Mouse (Mus musculus) forebrain, embryonic 12.5 days (tissue): ENCODE data around the gene Apobec3. TPM values are rescaled to one million over a fixed set of nuclear protein-coding genes. Genes with fewer than 3 reads are reported as not detected.
A peak's percentile ranks its signal among the peaks of the same experiment; 100 is the strongest.

ENCODE experiments used
- ATAC-seq: fragments of 200-750 bp; cut with Nextera tagmentation; 2 replicates; pipeline ENCODE4 v1.8.0; 2017; ENCODE audit warnings: moderate TSS enrichment; ENCODE audit not compliant: low FRiP score
- H3K27ac ChIP-seq: fragments of 300-500 bp; sonication (generic); 2 replicates; pipeline ENCODE4 v1.5.1; 2016; ENCODE audit warnings: mild to moderate bottlenecking
- H3K27me3 ChIP-seq: fragments of 300-500 bp; sonication (generic); 2 replicates; pipeline ENCODE4 v1.6.1; 2016; ENCODE audit warnings: mild to moderate bottlenecking
- H3K36me3 ChIP-seq: fragments of 300-500 bp; sonication (generic); replicated peaks from 2 replicates; pipeline ENCODE4 v1.6.1; 2016; ENCODE audit warnings: mild to moderate bottlenecking
- H3K4me1 ChIP-seq: fragments of 300-500 bp; sonication (generic); 2 replicates; pipeline ENCODE4 v1.6.1; 2016
- H3K4me2 ChIP-seq: fragments of 300-500 bp; sonication (generic); 2 replicates; pipeline ENCODE4 v1.6.1; 2016; ENCODE audit warnings: mild to moderate bottlenecking, moderate library complexity
- H3K4me3 ChIP-seq: fragments of 300-500 bp; sonication (generic); replicated peaks from 2 replicates; pipeline ENCODE4 v1.5.1; 2016; ENCODE audit warnings: mild to moderate bottlenecking
- H3K9ac ChIP-seq: fragments of 300-500 bp; sonication (generic); 2 replicates; pipeline ENCODE4 v1.6.1; 2016; ENCODE audit warnings: mild to moderate bottlenecking
- H3K9me3 ChIP-seq: fragments of 300-500 bp; sonication (generic); 2 replicates; pipeline ENCODE4 v1.6.1; 2016
- WGBS: fragments of 180-500 bp; shearing (Covaris S2); methylation state at CpG from one replicate; pipeline ENCODE4 v1.1.7; 2016; 5-methylcytosine and 5-hydroxymethylcytosine counted together
- polyA plus RNA-seq: library from polyadenylated mRNA; unstranded; fragments of >200 nt; fragmentation: Nextera tagmentation; extraction: Ambion mirVana; gene quantifications from 2 replicates; pipeline ENCODE4 v1.2.1, GENCODE M21; 2016

Gene Apobec3
- 7.4 and 8.4 TPM in 2 replicates for polyA plus RNA-seq

DNA sequence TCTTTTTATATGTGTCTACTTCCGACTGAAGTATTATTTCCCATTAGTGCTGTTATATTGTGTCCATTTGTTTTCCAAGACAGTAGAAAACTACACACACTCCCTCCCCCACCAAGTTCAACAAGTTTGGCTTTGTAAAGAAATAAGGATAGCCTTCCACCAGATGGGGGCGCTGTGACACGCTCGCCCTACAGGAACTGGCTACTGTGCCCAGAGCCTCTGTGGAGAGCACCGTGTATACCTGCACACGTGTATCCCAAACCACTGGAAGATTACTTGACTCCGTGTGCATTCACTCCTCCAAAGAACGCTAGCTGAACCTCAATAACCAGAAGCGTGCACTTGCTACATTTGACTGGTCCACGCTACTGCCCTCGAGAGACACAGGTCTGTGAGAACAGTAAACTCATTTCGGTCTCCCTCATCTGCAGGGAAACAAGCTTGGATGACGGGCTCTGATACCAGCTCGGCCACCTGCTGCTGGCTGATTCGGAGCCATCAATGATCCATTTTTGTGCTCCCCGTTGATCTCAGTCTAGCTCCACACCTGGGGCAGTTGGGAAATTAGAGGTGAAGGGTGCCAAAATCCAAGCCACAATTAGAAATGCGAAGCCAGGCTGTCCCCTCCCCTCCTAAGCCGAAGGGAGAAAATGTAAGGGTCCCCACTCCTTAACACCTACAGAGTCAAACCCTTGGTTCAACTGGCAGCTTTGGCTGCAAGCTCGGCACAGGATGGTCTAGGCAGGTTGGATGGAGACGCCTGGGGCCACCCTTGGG lies at the start of gene Apobec3:
Gene Apobec3, plus strand, starts transcription at position 224 of the 777 bp plus-strand sequence.
- Histone ChIP-seq H3K9me3 (no peaks in the 10 kb centered on the region), H3K27me3 (peaks cover 29% of the 10 kb centered on the region), H3K27ac (no peak within 1 kb of the TSS), H3K4me2 (peak within 1 kb of the TSS; percentile 51), H3K36me3 (no peaks in the 10 kb centered on the region), H3K9ac (peak within 1 kb of the TSS; percentile 44; the same call in 1 of the 2 replicates), H3K4me1 (peaks cover 9% of the 10 kb centered on the region), H3K4me3 (peak within 1 kb of the TSS; percentile 38)
- WGBS = 3% methylated on average over 20 of the region's 20 CpGs
- ATAC-seq = peak; percentile 39; the same call in 1 of the 2 replicates

DNA sequence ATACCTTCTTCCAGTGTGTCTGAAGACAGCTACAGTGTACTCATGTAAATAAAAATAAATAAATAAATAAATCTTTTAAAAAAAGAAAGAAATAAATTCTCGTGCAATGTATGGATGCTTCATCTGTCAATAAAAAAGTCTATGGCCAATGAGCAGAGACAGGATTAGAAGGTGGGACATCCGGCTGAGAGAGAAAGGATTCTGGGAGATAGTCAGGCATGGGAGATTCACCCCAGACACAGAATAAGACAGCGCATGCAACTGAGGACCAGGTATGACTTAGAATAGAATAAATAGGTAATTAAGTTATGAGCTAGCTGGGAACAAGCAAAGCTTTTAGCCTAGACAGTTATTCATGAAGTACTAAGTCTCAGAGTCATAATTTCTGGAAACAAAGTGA lies 48.5 kb upstream of the Apobec3 start:
- Histone ChIP-seq H3K9ac (no peak overlapping the region), H3K4me2 (no peak overlapping the region), H3K27me3 (0 out of 2 replicates have a peak, but pooled peaks cover 4% of the 10 kb centered on the region), H3K36me3 (no peaks in the 10 kb centered on the region), H3K27ac (no peak overlapping the region), H3K4me3 (no peak overlapping the region), H3K4me1 (peaks cover 10% of the 10 kb centered on the region), H3K9me3 (no peaks in the 10 kb centered on the region)
- ATAC-seq = no peak
- 83% methylated on average over 3 of the region's 3 CpGs for WGBS

DNA sequence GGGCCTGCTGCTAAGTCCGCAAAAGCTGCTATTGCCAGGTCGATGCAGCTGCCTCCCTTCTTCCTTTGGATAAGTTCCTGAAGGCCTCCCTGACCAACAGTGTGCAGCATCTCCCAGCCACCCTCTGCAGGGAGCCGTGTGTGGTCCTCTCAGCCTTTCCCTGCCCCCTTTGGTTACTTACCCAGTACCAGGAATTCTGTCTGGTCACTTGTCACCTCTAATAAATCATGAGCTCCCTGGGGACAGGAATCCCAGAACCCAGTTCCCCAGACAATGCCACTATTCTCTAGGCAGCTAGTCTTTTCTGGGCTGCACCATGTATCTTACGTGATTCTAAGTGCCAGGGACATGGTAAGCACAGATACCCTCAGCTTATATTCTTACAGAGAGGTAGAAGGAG lies 45.5 kb upstream of the Apobec3 start:
- Histone ChIP-seq H3K4me3 (no peak overlapping the region), H3K36me3 (no peaks in the 10 kb centered on the region), H3K4me1 (peaks cover 10% of the 10 kb centered on the region), H3K27me3 (0 out of 2 replicates have a peak, but pooled peaks cover 4% of the 10 kb centered on the region), H3K27ac (no peak overlapping the region), H3K9ac (no peak overlapping the region), H3K4me2 (no peak overlapping the region), H3K9me3 (0 out of 2 replicates have a peak, but pooled peaks cover 3% of the 10 kb centered on the region)
- no peak for ATAC-seq
- 76% methylated on average over 4 of the region's 4 CpGs for WGBS

DNA sequence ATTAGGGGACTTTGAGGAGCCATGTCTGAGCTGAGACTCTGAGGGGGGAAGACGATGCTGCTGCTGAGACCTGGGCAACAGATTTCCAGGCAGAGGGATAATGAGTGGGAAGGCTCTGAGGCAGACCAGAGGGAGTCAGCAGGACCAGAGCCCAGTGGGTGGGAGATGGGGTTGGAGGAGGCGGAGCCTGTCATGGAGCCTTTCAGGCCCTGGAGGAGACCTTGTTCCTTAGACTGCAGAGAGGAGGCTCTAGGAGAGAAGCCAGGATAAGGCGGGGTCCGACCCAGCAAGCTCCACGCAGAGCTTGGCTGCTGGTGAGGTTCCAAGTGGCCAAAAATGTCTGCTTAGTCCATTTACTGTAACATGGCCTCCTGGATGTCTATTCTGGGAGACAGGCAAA lies 44.4 kb upstream of the Apobec3 start:
- Histone ChIP-seq H3K9ac (no peak overlapping the region), H3K4me2 (no peak overlapping the region), H3K27me3 (no peaks in the 10 kb centered on the region), H3K36me3 (no peaks in the 10 kb centered on the region), H3K9me3 (0 out of 2 replicates have a peak, but pooled peaks cover 3% of the 10 kb centered on the region), H3K27ac (no peak overlapping the region), H3K4me3 (no peak overlapping the region), H3K4me1 (peaks cover 10% of the 10 kb centered on the region)
- WGBS = 22% methylated on average over 5 of the region's 5 CpGs
- ATAC-seq = no peak

DNA sequence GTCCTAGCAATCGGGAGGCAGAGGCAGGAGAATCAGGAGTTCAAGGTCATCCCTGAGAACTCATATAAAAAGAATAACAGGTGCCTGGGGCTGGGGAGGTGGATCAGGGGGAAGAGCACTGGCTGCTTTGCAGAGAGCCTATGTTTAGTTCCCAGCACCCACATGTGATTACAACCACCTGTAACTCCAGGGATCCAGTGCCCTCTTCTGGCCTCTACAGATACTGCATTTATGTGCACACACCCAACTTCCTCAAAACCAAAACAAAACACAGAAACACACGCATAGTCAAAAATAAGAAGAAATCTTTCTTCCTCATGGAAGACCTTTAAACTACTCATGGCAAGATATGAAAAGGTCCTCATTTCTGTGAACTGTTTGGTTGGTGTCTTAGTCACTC lies 41.3 kb upstream of the Apobec3 start:
- H3K27ac ChIP-seq = no peak overlapping the region
- H3K4me1 ChIP-seq = peaks cover 10% of the 10 kb centered on the region
- WGBS = 90% methylated on average over 2 of the region's 2 CpGs
- H3K9ac ChIP-seq = no peak overlapping the region
- no peaks in the 10 kb centered on the region for H3K27me3 ChIP-seq
- no peaks in the 10 kb centered on the region for H3K36me3 ChIP-seq
- ATAC-seq = no peak
- H3K4me3 ChIP-seq = no peak overlapping the region
- no peak overlapping the region for H3K4me2 ChIP-seq
- 0 out of 2 replicates have a peak, but pooled peaks cover 3% of the 10 kb centered on the region for H3K9me3 ChIP-seq

DNA sequence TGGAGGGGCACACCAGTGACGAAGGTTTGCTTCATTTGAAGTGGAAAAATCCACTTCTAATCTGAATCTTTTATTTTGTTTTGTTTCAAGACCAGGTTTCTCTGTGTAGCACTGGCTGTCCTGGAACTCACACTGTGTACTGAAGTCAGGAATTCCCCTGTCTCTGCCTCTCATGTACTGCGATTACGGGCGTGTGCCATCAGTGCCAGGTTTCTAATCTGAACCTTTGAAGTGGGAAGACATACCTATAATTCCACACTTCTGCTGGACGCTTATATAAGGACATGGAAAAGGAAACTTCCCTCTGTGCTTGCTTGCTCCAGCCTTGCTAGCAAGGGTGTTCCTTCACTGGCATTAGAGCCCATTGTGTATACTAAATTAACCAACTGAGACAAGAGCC lies 32.5 kb upstream of the Apobec3 start:
- WGBS = 85% methylated on average over 5 of the region's 5 CpGs
- H3K27ac ChIP-seq = no peak overlapping the region
- no peak overlapping the region for H3K4me2 ChIP-seq
- no peaks in the 10 kb centered on the region for H3K9me3 ChIP-seq
- no peak overlapping the region for H3K9ac ChIP-seq
- H3K4me1 ChIP-seq = no peaks in the 10 kb centered on the region
- no peaks in the 10 kb centered on the region for H3K36me3 ChIP-seq
- ATAC-seq = no peak
- H3K27me3 ChIP-seq = no peaks in the 10 kb centered on the region; the same call in 1 of the 2 replicates
- no peak overlapping the region for H3K4me3 ChIP-seq

DNA sequence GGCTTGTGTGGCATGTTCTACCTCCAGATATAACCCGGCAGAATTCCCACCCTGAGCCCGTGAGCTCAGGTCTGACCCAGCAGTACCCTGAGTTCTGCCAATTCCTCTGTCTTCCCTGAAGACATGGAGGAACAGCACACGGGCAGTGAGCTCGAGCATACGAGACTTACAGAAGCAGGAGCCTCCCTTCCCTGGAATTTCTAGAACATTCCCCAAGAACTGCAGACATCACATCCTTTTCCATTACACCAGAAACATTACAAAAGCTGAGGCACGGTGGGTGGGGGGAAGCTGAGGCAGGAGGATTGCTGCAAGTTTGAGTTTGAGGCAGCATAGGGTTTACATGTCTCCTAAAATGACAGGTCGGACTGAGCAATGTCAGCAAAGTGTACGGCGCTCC lies 31.6 kb upstream of the Apobec3 start:
- Histone ChIP-seq H3K4me2 (no peak overlapping the region), H3K27ac (no peak overlapping the region), H3K27me3 (no peaks in the 10 kb centered on the region; the same call in 1 of the 2 replicates), H3K4me3 (no peak overlapping the region), H3K9me3 (no peaks in the 10 kb centered on the region), H3K4me1 (no peaks in the 10 kb centered on the region), H3K36me3 (no peaks in the 10 kb centered on the region), H3K9ac (no peak overlapping the region)
- ATAC-seq = no peak
- WGBS = 92% methylated on average over 9 of the region's 9 CpGs

DNA sequence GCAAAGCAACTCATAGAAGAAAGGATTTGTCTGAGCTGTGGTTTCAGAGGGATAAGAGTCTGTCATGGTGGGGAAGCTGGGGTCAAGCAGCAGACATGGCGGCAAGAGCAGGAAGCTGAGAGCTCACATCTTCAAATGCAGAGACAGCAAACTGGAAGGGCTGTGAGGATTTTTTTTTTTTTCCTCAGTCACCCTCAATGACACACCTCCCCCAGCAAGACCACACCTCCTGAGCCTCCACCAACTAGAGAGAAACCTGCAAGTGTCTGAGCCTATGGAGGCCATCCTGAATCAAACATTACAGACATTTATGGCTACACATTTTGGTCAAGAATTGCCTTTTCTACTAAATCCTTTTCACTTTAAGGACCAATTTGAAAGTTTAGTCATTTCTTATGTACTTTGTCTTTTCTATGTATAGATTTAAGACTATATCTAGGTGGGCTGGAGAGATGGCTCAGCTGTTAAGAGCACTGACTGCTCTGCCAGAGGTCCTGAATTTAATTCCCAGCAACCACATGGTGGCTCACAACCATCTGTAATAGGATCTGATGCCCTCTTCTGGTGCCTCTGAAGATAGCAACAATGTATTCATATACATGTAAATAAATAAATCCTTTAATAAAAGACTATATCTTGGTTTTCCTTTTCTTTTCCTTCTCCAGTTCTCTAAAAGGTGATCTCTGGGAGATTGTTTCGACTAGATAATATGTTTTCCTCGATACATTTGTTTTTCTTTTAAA lies 24.0 kb upstream of the Apobec3 start:
- peaks cover 5% of the 10 kb centered on the region; the same call in 1 of the 2 replicates for H3K9me3 ChIP-seq
- H3K4me2 ChIP-seq = no peak overlapping the region
- no peaks in the 10 kb centered on the region for H3K4me1 ChIP-seq
- no peaks in the 10 kb centered on the region; the same call in 1 of the 2 replicates for H3K27me3 ChIP-seq
- no peak overlapping the region for H3K4me3 ChIP-seq
- H3K27ac ChIP-seq = no peak overlapping the region
- no peak overlapping the region for H3K9ac ChIP-seq
- no peaks in the 10 kb centered on the region for H3K36me3 ChIP-seq
- ATAC-seq = no peak
- WGBS = 87% methylated on average over 3 of the region's 3 CpGs

DNA sequence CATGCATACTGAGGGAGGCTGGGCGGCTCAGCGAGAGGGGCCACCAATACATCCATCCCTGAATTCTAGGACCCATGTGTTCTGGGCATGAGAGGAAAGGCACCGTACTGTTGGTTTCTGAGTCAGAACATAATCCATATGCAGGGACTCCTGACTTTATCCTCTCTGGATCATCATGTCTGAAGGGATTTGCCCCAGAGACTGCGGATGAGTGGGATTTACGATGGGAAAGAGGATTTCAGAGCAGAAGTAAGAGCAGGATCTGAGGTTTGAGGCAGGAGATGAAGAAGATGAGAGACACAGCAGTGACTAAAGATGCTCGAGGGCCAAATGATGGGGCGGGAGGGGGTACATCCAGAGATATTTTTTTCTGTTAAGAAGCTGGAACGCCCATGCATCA lies 17.9 kb upstream of the Apobec3 start:
- Histone ChIP-seq H3K4me1 (no peaks in the 10 kb centered on the region), H3K9me3 (peaks cover 5% of the 10 kb centered on the region; the same call in 1 of the 2 replicates), H3K9ac (no peak overlapping the region), H3K27me3 (0 out of 2 replicates have a peak, but pooled peaks cover 4% of the 10 kb centered on the region), H3K4me3 (no peak overlapping the region), H3K36me3 (no peaks in the 10 kb centered on the region), H3K27ac (no peak overlapping the region), H3K4me2 (no peak overlapping the region)
- ATAC-seq = no peak
- WGBS = 93% methylated on average over 8 of the region's 8 CpGs

DNA sequence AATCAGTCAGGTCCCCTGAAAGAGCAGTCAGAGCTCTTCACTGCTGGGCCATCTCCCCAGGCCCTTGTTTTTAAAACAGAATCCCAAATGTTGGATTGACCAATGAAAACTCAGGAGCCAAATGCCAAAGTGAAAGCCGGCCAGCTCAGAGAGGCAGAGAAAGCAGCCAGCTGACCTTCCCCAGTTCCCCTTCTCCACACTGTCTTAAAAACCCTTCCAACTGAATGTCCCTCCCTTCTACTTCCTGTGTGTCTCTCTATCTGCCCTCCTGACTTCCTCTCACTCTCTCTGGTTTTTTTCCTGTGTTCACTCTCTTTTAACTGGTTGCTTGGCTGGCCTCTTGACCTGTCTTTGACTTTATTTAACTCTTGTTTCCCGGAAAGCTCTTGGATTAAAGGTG lies 17.5 kb upstream of the Apobec3 start:
- Histone ChIP-seq H3K4me2 (no peak overlapping the region), H3K4me3 (no peak overlapping the region), H3K36me3 (no peaks in the 10 kb centered on the region), H3K27ac (no peak overlapping the region), H3K9me3 (peaks cover 3% of the 10 kb centered on the region; the same call in 1 of the 2 replicates), H3K4me1 (0 out of 2 replicates have a peak, but pooled peaks cover 4% of the 10 kb centered on the region), H3K9ac (no peak overlapping the region), H3K27me3 (0 out of 2 replicates have a peak, but pooled peaks cover 4% of the 10 kb centered on the region)
- no peak for ATAC-seq
- WGBS = 70% methylated on average over 2 of the region's 2 CpGs

DNA sequence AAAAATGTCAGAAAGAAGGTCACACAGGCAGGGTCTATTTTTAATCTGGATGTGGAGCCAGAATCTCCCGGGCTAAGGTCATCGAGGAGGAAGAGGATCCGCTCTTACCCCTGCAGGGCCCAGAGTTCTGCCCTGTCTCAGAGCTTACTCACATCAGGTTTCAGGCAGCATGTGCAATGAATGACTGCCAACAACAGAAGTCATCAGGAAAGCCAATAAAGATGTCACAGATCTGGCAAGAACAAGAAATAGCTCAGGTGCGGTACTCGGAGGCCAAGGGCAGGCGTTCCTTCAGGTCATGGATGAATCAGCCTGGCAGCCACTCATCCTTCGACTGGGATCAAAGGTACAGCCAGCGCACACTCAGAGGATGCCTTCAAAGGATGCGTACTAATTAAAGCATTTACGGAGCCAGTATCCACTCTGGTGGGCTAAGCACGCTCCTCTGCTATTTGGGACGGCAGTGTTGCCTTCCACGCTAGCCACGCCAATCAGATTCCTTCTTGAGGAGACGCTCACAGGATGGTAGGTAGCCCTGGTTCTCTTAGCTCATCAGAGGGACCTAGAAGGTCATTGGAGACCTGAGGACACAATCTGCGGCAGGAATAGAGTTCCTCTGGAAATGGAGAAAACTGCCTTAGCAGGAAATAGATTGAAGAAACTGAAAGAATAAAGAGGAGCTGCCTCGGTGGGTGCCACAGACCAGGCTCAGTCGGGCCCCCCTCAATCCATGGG lies 16.0 kb upstream of the Apobec3 start:
- Histone ChIP-seq H3K27me3 (0 out of 2 replicates have a peak, but pooled peaks cover 4% of the 10 kb centered on the region), H3K4me3 (no peak overlapping the region), H3K9ac (no peak overlapping the region), H3K27ac (no peak overlapping the region), H3K36me3 (no peaks in the 10 kb centered on the region), H3K4me1 (0 out of 2 replicates have a peak, but pooled peaks cover 7% of the 10 kb centered on the region), H3K4me2 (no peak overlapping the region), H3K9me3 (no peaks in the 10 kb centered on the region)
- no peak for ATAC-seq
- WGBS = 89% methylated on average over 18 of the region's 18 CpGs

DNA sequence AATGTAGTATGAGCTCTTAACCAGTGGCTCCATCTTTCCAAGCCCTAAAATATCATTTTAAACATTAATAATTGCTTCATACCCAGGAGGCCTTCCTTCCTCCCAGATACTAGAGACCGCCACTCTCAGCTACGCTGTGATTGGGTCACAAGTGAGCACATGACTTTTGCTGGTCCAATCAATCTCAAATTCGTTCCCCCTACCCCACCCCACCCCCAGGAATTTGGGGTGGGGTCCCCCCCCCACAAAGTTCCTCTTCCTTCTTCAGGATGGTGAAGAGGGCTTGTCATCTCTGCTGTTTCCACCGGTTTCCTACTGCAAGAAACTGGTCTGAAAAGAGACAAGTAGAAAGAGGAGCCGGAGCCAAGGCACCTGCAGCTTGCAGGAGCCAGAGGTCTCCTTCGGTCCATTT lies 12.7 kb upstream of the Apobec3 start:
- 76% methylated on average over 6 of the region's 6 CpGs for WGBS

More for the DNA sequence above, 12.7 kb upstream of the Apobec3 start:
- H3K36me3 ChIP-seq = no peaks in the 10 kb centered on the region
- ATAC-seq = no peak
- no peak overlapping the region for H3K4me2 ChIP-seq
- no peaks in the 10 kb centered on the region for H3K27me3 ChIP-seq
- no peak overlapping the region for H3K4me3 ChIP-seq
- H3K4me1 ChIP-seq = peaks cover 16% of the 10 kb centered on the region
- H3K9ac ChIP-seq = no peak overlapping the region
- H3K9me3 ChIP-seq = no peaks in the 10 kb centered on the region
- no peak overlapping the region; the same call in 1 of the 2 replicates for H3K27ac ChIP-seq
